Mouse (Mus musculus) liver, embryonic 14.5 days (tissue): Measurements from ENCODE around the gene Gm45208. TPM values are rescaled to one million over a fixed set of nuclear protein-coding genes. Genes with fewer than 3 reads are reported as not detected.

Source experiments
- ATAC-seq: fragments of 200-750 bp; cut with Nextera tagmentation; 2 replicates; pipeline ENCODE4 v1.8.0; 2017; ENCODE audit warnings: moderate number of reproducible peaks, mild to moderate bottlenecking, moderate library complexity; ENCODE audit not compliant: insufficient read depth
- DNase-seq, 3 experiments: peaks; one replicate each; pipeline ENCODE4 v3.0.0-alpha.2; 2012 to 2013; ENCODE audit warnings: low read depth in 3 of 3, low spot score in 3 of 3
- H3K27ac ChIP-seq: fragments of 300-500 bp; sonication (generic); 2 replicates; pipeline ENCODE4 v1.5.1; 2014; ENCODE audit warnings: moderate library complexity, mild to moderate bottlenecking, control low read depth, inconsistent platforms
- H3K27me3 ChIP-seq: fragments of 300-500 bp; sonication (generic); 2 replicates; pipeline ENCODE4 v1.6.1; 2014; ENCODE audit warnings: mild to moderate bottlenecking, low read length, moderate library complexity; ENCODE audit not compliant: control insufficient read depth, insufficient read depth
- H3K36me3 ChIP-seq: fragments of 300-500 bp; sonication (generic); replicated peaks from 2 replicates; pipeline ENCODE4 v1.6.1; 2014; ENCODE audit warnings: low read depth; ENCODE audit not compliant: control insufficient read depth, insufficient read depth
- H3K4me1 ChIP-seq, 2 experiments: fragments of 200-500 bp in 1 of 2; fragments of 300-500 bp in 1 of 2; sonication (generic) in 1 of 2; replicated peaks; 2 replicates each; pipeline ENCODE4 v1.6.1; 2012 to 2014; ENCODE audit warnings: antibody characterized with exemption in 1 of 2, inconsistent platforms in 1 of 2, low read length in 1 of 2; ENCODE audit not compliant: control insufficient read depth in 2 of 2, insufficient read depth in 2 of 2
- H3K4me2 ChIP-seq: fragments of 300-500 bp; sonication (generic); 2 replicates; pipeline ENCODE4 v1.6.1; 2014; ENCODE audit warnings: low read depth, mild to moderate bottlenecking, control low read depth, moderate library complexity
- H3K4me3 ChIP-seq, 2 experiments: fragments of 200-500 bp in 1 of 2; fragments of 300-500 bp in 1 of 2; sonication (generic) in 1 of 2; 2 replicates each; pipeline ENCODE4 v1.5.1; 2012 to 2014; ENCODE audit warnings: low read depth in 2 of 2, low read length in 2 of 2, mild to moderate bottlenecking in 2 of 2, control low read depth in 1 of 2, inconsistent platforms in 1 of 2, moderate library complexity in 1 of 2; ENCODE audit not compliant: insufficient read depth in 1 of 2
- H3K9ac ChIP-seq: fragments of 300-500 bp; sonication (generic); replicated peaks from 2 replicates; pipeline ENCODE4 v1.6.1; 2014; ENCODE audit warnings: mild to moderate bottlenecking, control low read depth, moderate library complexity
- H3K9me3 ChIP-seq: fragments of 300-500 bp; sonication (generic); 2 replicates; pipeline ENCODE4 v1.6.1; 2016; ENCODE audit warnings: low read length, mixed read lengths; ENCODE audit not compliant: control insufficient read depth
- CTCF ChIP-seq: IDR thresholded peaks from 2 replicates; pipeline ENCODE4 v1.5.1; 2016; ENCODE audit warnings: antibody characterized with exemption, low read depth, control low read depth
- EP300 ChIP-seq: IDR thresholded peaks from 2 replicates; pipeline ENCODE4 v1.6.1; 2016; ENCODE audit warnings: antibody characterized with exemption, low read depth
- whole genome bisulfite sequencing: fragments of 180-500 bp; shearing (Covaris S2); extraction: QIAGEN DNeasy Blood & Tissue Kit; methylation state at CpG from one replicate; pipeline ENCODE4 v1.1.7; 2014; ENCODE audit not compliant: insufficient replicate concordance; 5-methylcytosine and 5-hydroxymethylcytosine counted together
- polyA plus RNA-seq, 2 experiments: library from polyadenylated mRNA; depleted of rRNA in 1 of 2; stranded (reverse) in 1 of 2; unstranded in 1 of 2; fragments of >200 nt; fragmentation: Nextera tagmentation in 1 of 2; extraction: Ambion mirVana in 1 of 2; gene quantifications; 2 replicates each; pipeline versions ENCODE4 v1.2.1 to v1.2.3; 2012 to 2014

Gene Gm45208
- polyA plus RNA-seq, 2 experiments = 0.18 TPM; not detected in 1

DNA sequence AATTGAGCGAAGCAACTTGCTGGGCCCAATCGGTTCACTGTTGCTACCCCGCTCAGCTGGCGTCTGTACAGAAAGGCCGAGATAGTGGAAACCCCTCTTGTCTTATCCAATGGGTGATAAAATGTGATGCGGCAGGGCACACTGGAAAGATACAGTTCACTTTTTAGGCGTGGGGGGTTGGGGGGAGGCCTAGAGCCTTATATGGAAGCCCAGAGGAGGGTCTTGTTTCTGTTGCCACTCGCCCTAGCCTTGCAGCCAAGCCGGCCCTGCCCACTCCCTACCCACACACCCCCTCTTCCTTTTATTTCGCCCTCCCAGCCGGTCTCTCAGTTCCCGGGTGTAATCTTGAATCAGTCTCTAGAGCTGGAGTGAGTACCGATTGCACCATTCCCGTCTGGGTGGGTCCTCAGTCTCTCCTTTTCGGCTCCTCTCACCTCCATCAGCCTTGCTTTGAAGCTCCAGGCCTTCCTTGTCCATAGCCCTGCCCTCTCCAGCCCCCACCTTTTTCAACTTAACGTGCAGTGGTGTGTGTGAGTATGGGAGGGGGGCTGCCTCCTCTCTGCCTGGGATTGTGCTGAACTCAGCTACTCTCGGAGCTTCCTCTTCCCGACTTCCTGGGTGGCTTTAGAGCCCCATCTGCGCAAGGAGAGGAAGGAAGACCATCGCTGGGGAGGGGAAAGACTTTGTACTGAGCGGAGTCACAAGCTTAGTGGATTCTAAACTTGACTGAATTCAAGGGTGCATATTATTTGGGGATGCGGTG lies 41.8 kb downstream of the Gm45208 start:
- TF ChIP-seq CTCF (no peak), EP300 (no peak)
- H3K4me3 ChIP-seq = peak overlapping the region; percentile 66 to 74
- H3K36me3 ChIP-seq = no peaks in the 10 kb centered on the region
- H3K27me3 ChIP-seq = no peaks in the 10 kb centered on the region
- ATAC-seq (no peak), DNase-seq (no peak)
- peak overlapping the region; percentile 85 for H3K4me2 ChIP-seq
- peak overlapping the region; percentile 69 for H3K9ac ChIP-seq
- peaks cover 3 to 15% of the 10 kb centered on the region in 2 experiments; a peak in 3 of 4 replicates for H3K4me1 ChIP-seq
- WGBS = 10% methylated on average over 22 of the region's 22 CpGs
- H3K9me3 ChIP-seq = no peaks in the 10 kb centered on the region
- H3K27ac ChIP-seq = no peak overlapping the region

GRCm38 (mm10) chrX:7764657-7765280 lies 42.7 kb downstream of the Gm45208 start:
- peak overlapping the region; percentile 66 to 74; a peak in 3 of 4 replicates for H3K4me3 ChIP-seq
- no peaks in the 10 kb centered on the region for H3K36me3 ChIP-seq
- WGBS = 33% methylated on average over 9 of the region's 9 CpGs
- H3K9me3 ChIP-seq = no peaks in the 10 kb centered on the region
- no peak overlapping the region for H3K27ac ChIP-seq
- H3K27me3 ChIP-seq = no peaks in the 10 kb centered on the region
- ATAC-seq (no peak), DNase-seq (no peak)
- peaks cover 3 to 20% of the 10 kb centered on the region in 2 experiments; a peak in 3 of 4 replicates for H3K4me1 ChIP-seq
- no peak overlapping the region; the same call in 1 of the 2 replicates for H3K9ac ChIP-seq
- peak overlapping the region; percentile 85 for H3K4me2 ChIP-seq
- TF ChIP-seq EP300 (no peak), CTCF (no peak)

GRCm38 (mm10) chrX:7765281-7765670 lies 43.2 kb downstream of the Gm45208 start:
- 31% methylated on average over 13 of the region's 13 CpGs for WGBS

GRCm38 (mm10) chrX:7765764-7766163 lies 43.7 kb downstream of the Gm45208 start:
- Histone ChIP-seq H3K4me1 (peaks cover 3 to 23% of the 10 kb centered on the region in 2 experiments; a peak in 3 of 4 replicates), H3K27me3 (no peaks in the 10 kb centered on the region), H3K9ac (no peak overlapping the region), H3K4me2 (peak overlapping the region; percentile 85), H3K4me3 (peak overlapping the region; percentile 7 to 10; a peak in 3 of 4 replicates), H3K9me3 (no peaks in the 10 kb centered on the region), H3K27ac (no peak overlapping the region), H3K36me3 (no peaks in the 10 kb centered on the region; the same call in 1 of the 2 replicates)
- TF ChIP-seq CTCF (no peak), EP300 (no peak)
- ATAC-seq = peak; percentile 29
- 10% methylated on average over 11 of the region's 11 CpGs for WGBS
- DNase-seq = no peak

More at GRCm38 (mm10) chrX:7765281-7765670, 43.2 kb downstream of the Gm45208 start:
- TF ChIP-seq CTCF (no peak), EP300 (no peak)
- H3K4me1 ChIP-seq = peaks cover 3 to 23% of the 10 kb centered on the region in 2 experiments; a peak in 3 of 4 replicates
- H3K9ac ChIP-seq = no peak overlapping the region; the same call in 1 of the 2 replicates
- H3K27ac ChIP-seq = no peak overlapping the region
- H3K36me3 ChIP-seq = no peaks in the 10 kb centered on the region
- H3K4me3 ChIP-seq = peak overlapping the region; percentile 7 to 10; a peak in 2 of 4 replicates
- ATAC-seq (no peak), DNase-seq (no peak)
- H3K9me3 ChIP-seq = no peaks in the 10 kb centered on the region
- H3K4me2 ChIP-seq = peak overlapping the region; percentile 85
- no peaks in the 10 kb centered on the region for H3K27me3 ChIP-seq
